12 mouse cellular contexts compared by ENCODE assay signal in genomic region chr1:34122198-34122597, GRCm38 (mm10).
DNase-seq lines count a peak whose midpoint lies in the region; ATAC-seq lines count a peak whose summit lies in the region.
"Had no signal": no experiment of that assay in that cellular context is flagged by ENCODE, and none has a peak within 500 bp of the region (broad histone marks: within the 10 kb centered on the region; RNA-seq: fewer than 3 reads in every experiment).

No protein-coding gene starts in this region.

- H3K36me3 ChIP-seq in embryonic facial prominence, embryonic 14.5 days (ENCODE audit: control insufficient read depth, insufficient read depth, low read length) = no peaks in the 10 kb centered on the region
- H3K36me3 ChIP-seq in embryonic facial prominence, embryonic 10.5 days (replicated peaks) = no peaks in the 10 kb centered on the region
- H3K36me3 ChIP-seq in kidney, embryonic 14.5 days (ENCODE audit: control insufficient read depth, insufficient read depth, low read length) = no peaks in the 10 kb centered on the region
- H3K36me3 ChIP-seq in lung, embryonic 16.5 days (ENCODE audit: control insufficient read depth, insufficient read depth, low read length) = no peaks in the 10 kb centered on the region
- no peaks in the 10 kb centered on the region for H3K36me3 ChIP-seq in stomach, embryonic 14.5 days (ENCODE audit: control insufficient read depth, insufficient read depth, low read length)
- H3K36me3 ChIP-seq: hindbrain, embryonic 15.5 days; midbrain, embryonic 15.5 days had no signal

- H3K4me3 ChIP-seq in embryonic facial prominence, embryonic 14.5 days (ENCODE audit: low read depth, low read length) = no peak overlapping the region
- no peak overlapping the region for H3K4me3 ChIP-seq in embryonic facial prominence, embryonic 10.5 days
- 0 out of 2 replicates have a peak overlapping the region, but pooled peaks have one; percentile 28 for H3K4me3 ChIP-seq in kidney, embryonic 14.5 days (ENCODE audit: low read length)
- no peak overlapping the region for H3K4me3 ChIP-seq in lung, embryonic 16.5 days (ENCODE audit: low read length)
- H3K4me3 ChIP-seq in stomach, embryonic 14.5 days (ENCODE audit: low read depth, low read length) = no peak overlapping the region
- H3K4me3 ChIP-seq: midbrain, embryonic 15.5 days had no signal

- no peak for DNase-seq in embryonic facial prominence, embryonic 14.5 days (ENCODE audit: low spot score)
- DNase-seq in embryonic facial prominence, embryonic 10.5 days (ENCODE audit: low spot score) = no peak
- no peak for DNase-seq in kidney, postnatal 10 days
- DNase-seq in lung, postnatal 25 days (ENCODE audit: low spot score) = no peak

- no peak overlapping the region for H3K27ac ChIP-seq in embryonic facial prominence, embryonic 14.5 days (replicated peaks; ENCODE audit: low read depth, low read length)
- H3K27ac ChIP-seq in embryonic facial prominence, embryonic 10.5 days (replicated peaks) = no peak overlapping the region
- H3K27ac ChIP-seq in kidney, embryonic 14.5 days (ENCODE audit: low read depth, low read length) = no peak overlapping the region
- H3K27ac ChIP-seq in lung, embryonic 16.5 days (ENCODE audit: low read length) = no peak overlapping the region
- H3K27ac ChIP-seq in stomach, embryonic 14.5 days (ENCODE audit: low read length) = no peak overlapping the region; the same call in 1 of the 2 replicates
- H3K27ac ChIP-seq: macrophage; midbrain, embryonic 15.5 days had no signal

- H3K9ac ChIP-seq in embryonic facial prominence, embryonic 14.5 days (ENCODE audit: low read depth, low read length) = no peak overlapping the region
- H3K9ac ChIP-seq in kidney, embryonic 14.5 days (ENCODE audit: low read depth, low read length) = no peak overlapping the region
- H3K9ac ChIP-seq in lung, embryonic 16.5 days (ENCODE audit: low read length) = no peak overlapping the region
- H3K9ac ChIP-seq in stomach, embryonic 14.5 days (replicated peaks; ENCODE audit: low read depth, low read length) = no peak overlapping the region
- H3K9ac ChIP-seq: hindbrain, embryonic 15.5 days; midbrain, embryonic 15.5 days had no signal

- H3K4me2 ChIP-seq in embryonic facial prominence, embryonic 14.5 days (ENCODE audit: low read depth, low read length) = 0 out of 2 replicates have a peak overlapping the region, but pooled peaks have one; percentile 56
- peak overlapping the region; percentile 45; the same call in 1 of the 2 replicates for H3K4me2 ChIP-seq in kidney, embryonic 14.5 days (replicated peaks; ENCODE audit: low read depth, low read length)
- peak overlapping the region; percentile 75; the same call in 1 of the 2 replicates for H3K4me2 ChIP-seq in lung, embryonic 16.5 days (ENCODE audit: low read depth, low read length)
- peak overlapping the region; percentile 61 for H3K4me2 ChIP-seq in stomach, embryonic 14.5 days (replicated peaks; ENCODE audit: low read depth, low read length)

- no peaks in the 10 kb centered on the region for H3K9me3 ChIP-seq in embryonic facial prominence, embryonic 14.5 days (ENCODE audit: control insufficient read depth, low read length)
- H3K9me3 ChIP-seq in embryonic facial prominence, embryonic 10.5 days = no peaks in the 10 kb centered on the region
- H3K9me3 ChIP-seq in kidney, embryonic 14.5 days (ENCODE audit: control insufficient read depth, low read length) = no peaks in the 10 kb centered on the region
- no peaks in the 10 kb centered on the region for H3K9me3 ChIP-seq in lung, embryonic 16.5 days (ENCODE audit: control insufficient read depth, low read length)
- no peaks in the 10 kb centered on the region for H3K9me3 ChIP-seq in stomach, embryonic 14.5 days (ENCODE audit: control insufficient read depth, low read depth, low read length)
- H3K9me3 ChIP-seq: hindbrain, embryonic 15.5 days; midbrain, embryonic 15.5 days had no signal

- peaks cover 5% of the 10 kb centered on the region for H3K4me1 ChIP-seq in embryonic facial prominence, embryonic 14.5 days (ENCODE audit: control insufficient read depth, insufficient read depth, low read length)
- peaks cover 9% of the 10 kb centered on the region; the same call in 1 of the 2 replicates for H3K4me1 ChIP-seq in embryonic facial prominence, embryonic 10.5 days
- peaks cover 19% of the 10 kb centered on the region; the same call in 1 of the 2 replicates for H3K4me1 ChIP-seq in kidney, embryonic 14.5 days (ENCODE audit: control insufficient read depth, insufficient read depth, low read length)
- H3K4me1 ChIP-seq in lung, embryonic 16.5 days (replicated peaks; ENCODE audit: control insufficient read depth, insufficient read depth, low read length) = peaks cover 12% of the 10 kb centered on the region
- peaks cover 13% of the 10 kb centered on the region; the same call in 1 of the 2 replicates for H3K4me1 ChIP-seq in stomach, embryonic 14.5 days (ENCODE audit: control insufficient read depth, insufficient read depth, low read length)
- H3K4me1 ChIP-seq: midbrain, embryonic 15.5 days had no signal

- WGBS in embryonic facial prominence, embryonic 14.5 days = 86% methylated on average over 6 of the region's 6 CpGs
- WGBS in embryonic facial prominence, embryonic 10.5 days = 91% methylated on average over 6 of the region's 6 CpGs
- 86% methylated on average over 6 of the region's 6 CpGs for WGBS in kidney, embryonic 14.5 days
- WGBS in lung, embryonic 16.5 days = 75% methylated on average over 6 of the region's 6 CpGs
- 78% methylated on average over 6 of the region's 6 CpGs for WGBS in stomach, embryonic 14.5 days

- ATAC-seq in embryonic facial prominence, embryonic 14.5 days (ENCODE audit: low read depth) = no peak
- ATAC-seq in kidney, embryonic 14.5 days (ENCODE audit: low FRiP score, low TSS enrichment) = no peak
- no peak for ATAC-seq in lung, embryonic 16.5 days (ENCODE audit: low read depth)
- ATAC-seq in stomach, embryonic 14.5 days (ENCODE audit: insufficient number of reproducible peaks, insufficient read depth, low FRiP score, low read depth) = no peak
- no peak for ATAC-seq in CD4-positive, CD25-positive, alpha-beta regulatory T cell, adult 4 months
- ATAC-seq: forebrain, embryonic 16.5 days; midbrain, embryonic 15.5 days had no signal

- no peaks in the 10 kb centered on the region for H3K27me3 ChIP-seq in embryonic facial prominence, embryonic 14.5 days (replicated peaks; ENCODE audit: control insufficient read depth, insufficient read depth, low read length)
- no peaks in the 10 kb centered on the region for H3K27me3 ChIP-seq in embryonic facial prominence, embryonic 10.5 days (replicated peaks; ENCODE audit: low read depth, poor library complexity, severe bottlenecking)
- H3K27me3 ChIP-seq in kidney, embryonic 14.5 days (ENCODE audit: control insufficient read depth, insufficient read depth, low read length) = no peaks in the 10 kb centered on the region
- H3K27me3 ChIP-seq in lung, embryonic 16.5 days (ENCODE audit: control insufficient read depth, insufficient read depth, low read depth, low read length) = no peaks in the 10 kb centered on the region
- H3K27me3 ChIP-seq in stomach, embryonic 14.5 days (ENCODE audit: control insufficient read depth, insufficient read depth, low read length) = no peaks in the 10 kb centered on the region
- H3K27me3 ChIP-seq: hindbrain, embryonic 15.5 days; midbrain, embryonic 15.5 days had no signal
